Mouse (Mus musculus) forelimb bud, embryonic 11.5 days (tissue): Measurements from ENCODE around the gene Il33.

Experiments used
- DNase-seq: peaks from one replicate; pipeline ENCODE4 v3.0.0-alpha.2; 2012; ENCODE audit warnings: low read depth, low spot score

Il33 gene

DNA sequence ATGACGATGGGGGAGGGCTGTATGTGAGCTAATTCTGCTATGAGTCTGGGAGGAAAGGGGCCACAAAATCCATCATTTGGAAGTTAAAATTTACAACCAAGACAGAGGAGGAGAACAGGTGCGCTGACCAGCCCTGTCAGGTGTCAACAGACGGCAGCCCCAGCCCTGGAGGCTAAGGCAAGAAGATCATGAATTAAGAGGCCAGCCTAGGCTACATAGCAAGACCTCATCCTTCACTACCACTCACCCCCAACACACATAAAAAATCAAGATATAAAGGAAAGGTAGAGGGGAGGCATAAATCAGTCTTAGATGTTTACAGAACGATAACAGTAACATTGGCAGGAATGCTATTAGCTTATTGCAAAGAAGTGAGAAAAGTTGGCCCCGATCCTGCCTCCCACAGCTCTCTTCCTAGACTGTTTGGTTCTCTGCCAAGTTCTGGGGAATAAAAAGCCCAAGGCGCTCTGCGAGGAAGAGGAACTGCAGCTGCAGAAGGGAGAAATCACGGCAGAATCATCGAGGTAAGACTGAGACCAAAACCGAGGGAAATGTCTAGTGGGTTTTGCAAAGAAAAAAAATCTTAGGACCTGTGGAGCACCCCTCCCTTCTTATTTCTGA is at the start of gene Il33:
Gene Il33, plus strand, starts transcription at position 477 of the 621 bp plus-strand sequence.
- DNase-seq: no peak

DNA sequence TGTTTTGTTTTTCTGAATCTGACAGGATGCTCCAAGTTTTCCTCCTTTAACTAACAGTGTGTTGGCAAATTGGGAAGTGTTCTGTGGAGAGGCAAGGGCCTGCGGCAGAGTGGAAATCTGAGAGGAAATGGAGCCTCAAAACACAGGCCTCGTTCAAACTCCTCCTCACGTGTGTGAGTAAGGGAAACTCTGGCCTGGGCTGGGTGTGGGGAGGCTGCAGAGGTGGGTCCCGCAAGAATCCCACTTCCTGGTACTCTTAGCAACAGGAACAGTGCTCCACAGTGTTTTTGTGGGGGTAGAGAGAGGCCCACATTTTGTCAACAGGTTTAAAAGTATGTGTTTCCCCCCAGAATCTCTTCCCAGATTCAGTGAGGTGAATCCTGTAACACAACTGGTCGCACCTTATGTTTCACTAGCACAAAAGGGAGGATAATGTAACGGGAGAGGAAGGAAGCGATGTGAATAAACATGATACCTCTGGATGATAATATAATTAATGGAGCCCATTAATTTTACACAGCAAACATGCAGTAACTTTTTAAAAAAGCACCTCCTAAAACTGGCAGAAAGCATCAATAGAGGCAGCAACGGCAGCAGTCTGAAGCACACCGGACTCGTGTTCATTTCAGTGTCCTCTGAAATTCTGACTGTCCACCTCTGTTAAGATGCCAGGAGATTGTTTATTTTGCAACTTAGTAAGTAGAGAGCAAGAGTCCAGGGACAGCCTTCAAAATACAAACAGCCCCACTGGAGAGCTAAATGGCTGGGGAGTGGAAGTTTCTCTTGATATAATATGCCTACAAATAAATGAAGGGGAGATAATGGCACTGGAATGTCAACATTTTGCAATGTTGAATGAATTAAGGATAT is 47.3 kb upstream of the Il33 start:
- no peak for DNase-seq

DNA sequence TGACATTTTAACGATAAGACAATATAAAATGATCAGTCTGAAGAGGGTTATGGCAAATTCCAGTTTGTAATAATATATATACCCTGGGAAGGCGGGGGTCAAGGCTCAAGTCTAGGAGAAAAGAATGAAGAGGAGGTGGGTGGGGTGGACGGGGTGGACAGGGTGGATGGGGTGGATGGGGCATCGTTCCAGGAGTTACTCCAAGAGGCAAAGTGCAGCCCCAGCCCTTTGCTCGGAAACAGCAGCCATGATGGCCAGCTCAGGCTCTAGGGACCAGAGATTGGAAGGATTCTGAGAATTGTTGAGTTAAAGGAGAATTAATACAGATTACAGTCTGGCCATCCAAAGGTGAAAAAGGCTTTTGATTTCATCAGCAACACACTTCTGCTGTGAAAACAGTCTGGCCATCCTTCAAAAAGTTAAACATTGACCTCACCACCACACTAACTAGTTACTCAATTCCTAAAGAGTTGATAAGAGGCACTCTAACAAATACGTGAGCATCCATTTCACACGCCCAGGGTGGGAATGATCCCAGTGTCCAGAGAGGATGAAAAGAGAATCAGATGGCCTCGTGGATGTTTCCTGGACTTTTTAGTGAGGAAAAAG is 45.9 kb upstream of the Il33 start:
- no peak for DNase-seq

DNA sequence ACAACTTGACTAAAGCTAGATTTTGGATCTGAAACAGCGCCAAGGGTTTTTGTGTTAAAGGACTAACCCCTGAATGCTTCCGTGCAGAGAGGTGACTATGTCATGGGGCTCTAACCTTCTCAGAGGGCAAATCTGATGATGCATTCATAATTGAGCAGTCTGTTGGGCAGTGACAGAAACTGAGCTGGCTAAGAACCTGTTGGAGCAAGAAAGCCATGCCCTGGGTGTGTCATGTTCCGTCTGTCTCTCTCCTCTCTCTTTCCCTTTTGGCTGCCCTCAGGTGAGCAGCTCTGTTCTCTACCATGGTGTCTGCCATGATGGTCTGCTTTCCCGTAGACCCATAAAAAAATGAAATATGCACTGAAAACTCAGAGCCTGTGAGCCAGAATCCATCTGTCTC is 44.0 kb upstream of the Il33 start:
- DNase-seq: no peak

GRCm38 (mm10) chr19:29882696-29883095 is 42.2 kb upstream of the Il33 start:
- DNase-seq: no peak

- no peak for DNase-seq
These were observed 39.4 kb upstream of the Il33 start for GRCm38 (mm10) chr19:29885548-29885947.

DNA sequence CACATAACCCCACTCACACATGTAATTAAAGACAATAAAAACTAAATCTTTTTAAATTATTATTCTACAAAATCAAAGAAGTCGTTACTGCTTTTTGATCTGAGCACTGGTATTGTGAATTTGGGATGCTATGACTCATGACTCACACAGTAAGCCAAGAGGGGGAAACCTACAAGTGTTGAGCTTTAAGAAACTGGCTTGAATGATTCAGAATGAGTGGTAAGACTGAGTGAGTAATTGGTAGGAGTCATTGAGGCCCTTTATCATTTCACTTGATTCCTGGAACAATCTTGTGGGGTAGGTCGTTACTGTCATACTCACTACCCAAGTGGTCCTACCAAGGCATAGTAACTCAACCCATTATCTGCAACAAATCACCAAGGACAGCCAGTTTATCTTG is 37.4 kb upstream of the Il33 start:
- DNase-seq: no peak

DNA sequence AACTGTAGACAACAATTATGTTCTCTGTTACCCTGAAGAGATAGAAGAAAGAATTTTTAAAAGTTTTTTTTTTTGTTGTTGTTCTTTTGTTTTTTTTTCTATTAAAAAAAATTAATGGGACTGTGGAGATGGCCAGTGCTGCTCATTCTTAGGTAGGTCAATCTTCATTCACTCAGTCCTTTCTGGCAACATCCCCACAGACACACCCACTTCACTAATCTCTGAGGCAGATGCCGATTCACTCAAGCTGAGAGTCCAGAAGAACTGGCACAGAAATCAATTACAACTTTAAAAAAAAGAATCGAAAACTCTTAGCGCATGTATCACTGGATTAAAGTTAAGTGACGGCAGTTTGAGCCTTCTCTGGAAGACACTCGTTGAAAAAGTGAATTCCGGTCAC is 36.0 kb upstream of the Il33 start:
- DNase-seq: no peak

DNA sequence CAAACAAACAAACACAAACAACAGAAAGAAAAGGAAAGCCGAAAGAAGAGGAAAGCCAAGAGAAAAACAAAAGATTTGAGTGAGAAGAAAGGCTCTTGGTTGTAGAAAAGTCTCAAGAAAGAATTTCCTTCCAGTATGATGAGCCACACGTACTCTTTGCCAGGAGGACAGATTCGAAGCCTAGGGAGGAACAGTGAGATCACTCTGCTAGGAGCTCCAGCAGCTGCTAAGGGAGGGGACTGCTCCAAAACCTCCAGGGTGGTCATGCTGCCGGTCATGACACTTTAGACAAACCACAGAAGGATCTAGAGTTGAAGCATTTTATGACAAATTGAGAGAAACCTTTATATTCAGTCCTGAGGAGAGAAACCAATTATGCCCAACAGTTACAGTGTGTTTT is 32.9 kb upstream of the Il33 start:
- DNase-seq: no peak

DNA sequence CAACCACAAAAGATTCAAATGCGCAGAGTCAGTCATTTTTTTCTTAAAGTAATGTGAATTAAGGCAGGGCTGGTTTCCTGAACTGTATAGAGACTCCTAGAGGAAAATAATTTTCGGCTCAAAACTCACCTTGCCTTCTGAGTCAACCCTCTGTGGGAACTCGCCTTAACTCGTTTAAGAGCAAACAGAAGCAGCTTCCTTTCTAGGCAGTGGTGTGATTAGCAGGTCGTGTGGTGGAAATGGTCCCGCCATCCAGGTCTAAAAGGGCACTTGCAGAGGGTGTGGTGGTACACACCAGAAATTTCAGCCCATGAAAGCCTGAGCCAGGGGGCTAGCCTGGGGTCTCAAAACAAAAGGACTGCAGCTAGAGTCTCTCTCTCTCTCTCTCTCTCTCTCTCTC is 32.1 kb upstream of the Il33 start:
- no peak for DNase-seq

- no peak for DNase-seq
These were observed 31.1 kb upstream of the Il33 start for GRCm38 (mm10) chr19:29893718-29894273.

GRCm38 (mm10) chr19:29894381-29894780 is 30.5 kb upstream of the Il33 start:
- DNase-seq: no peak

DNA sequence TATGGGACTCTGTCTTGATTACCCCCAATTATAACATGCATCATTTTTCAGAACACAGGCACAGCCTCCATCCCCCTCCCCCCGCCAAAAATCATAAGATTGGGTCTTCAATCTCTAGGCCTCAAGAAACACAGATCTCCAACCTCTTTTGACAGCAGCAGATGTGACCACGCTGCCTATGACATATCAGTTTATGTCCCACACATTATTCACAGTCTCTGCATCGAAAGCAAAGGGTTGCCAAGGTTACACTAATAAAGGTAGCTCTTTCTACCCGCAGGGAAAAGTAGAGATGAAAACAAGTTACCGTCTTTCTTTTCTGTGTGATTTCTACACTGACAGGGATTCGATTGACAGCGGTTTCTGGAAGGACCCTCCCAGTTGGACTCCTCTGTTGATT is 29.9 kb upstream of the Il33 start:
- DNase-seq: no peak

DNA sequence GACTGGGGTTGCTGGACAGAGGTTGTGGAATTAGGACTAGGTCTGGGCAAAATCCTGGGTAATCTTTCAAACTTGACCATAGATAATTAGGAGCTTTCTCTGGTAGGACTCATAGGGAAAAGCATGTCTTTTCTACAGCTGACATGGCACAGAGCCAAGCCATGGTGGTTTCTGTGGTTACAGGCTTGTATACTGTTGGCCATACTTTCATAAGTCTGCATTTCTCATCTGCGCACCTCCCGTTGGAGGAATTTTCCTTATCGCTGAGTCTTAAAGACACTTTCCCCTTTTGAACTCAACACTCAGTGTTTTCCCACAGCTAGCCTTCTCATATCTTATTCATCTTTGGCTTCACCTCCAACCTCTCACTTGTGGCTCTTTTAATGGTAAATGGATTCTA is 24.6 kb upstream of the Il33 start:
- no peak for DNase-seq

DNA sequence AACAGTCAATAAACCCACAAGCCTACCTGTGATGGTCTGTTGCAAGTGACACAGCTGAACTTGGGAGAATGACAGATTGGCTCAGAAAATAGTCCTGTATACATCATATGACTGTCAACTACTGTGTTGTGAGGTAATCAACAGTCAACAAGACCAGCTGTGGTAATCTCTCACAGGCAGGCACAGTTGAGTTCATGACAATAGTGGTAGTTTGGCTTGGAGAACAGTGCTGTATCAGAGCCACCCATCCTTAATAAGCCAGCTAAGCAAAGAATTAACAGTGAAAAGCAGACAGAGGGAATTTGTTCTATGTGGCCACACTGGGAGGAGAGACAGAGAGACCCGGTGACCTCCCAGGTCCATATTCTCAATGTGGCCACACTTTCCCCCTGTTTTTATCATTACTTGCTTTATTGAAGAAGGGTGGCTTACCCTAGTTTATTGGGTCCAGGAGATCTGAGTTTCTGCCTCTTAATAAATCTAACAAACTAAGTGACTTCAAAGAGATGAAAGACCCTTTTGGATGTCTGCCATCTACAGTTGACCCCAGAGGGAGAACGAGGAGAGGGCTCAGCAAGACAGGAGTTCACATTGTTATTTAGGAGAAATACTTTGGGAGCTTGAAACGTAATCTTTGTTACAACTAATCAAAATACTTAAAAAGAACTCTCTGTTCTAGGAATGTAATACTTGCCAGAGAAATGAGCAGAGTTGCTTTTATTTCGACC is 22.4 kb upstream of the Il33 start:
- no peak for DNase-seq

- DNase-seq: no peak
These were observed 19.0 kb upstream of the Il33 start for GRCm38 (mm10) chr19:29905896-29906295.

DNA sequence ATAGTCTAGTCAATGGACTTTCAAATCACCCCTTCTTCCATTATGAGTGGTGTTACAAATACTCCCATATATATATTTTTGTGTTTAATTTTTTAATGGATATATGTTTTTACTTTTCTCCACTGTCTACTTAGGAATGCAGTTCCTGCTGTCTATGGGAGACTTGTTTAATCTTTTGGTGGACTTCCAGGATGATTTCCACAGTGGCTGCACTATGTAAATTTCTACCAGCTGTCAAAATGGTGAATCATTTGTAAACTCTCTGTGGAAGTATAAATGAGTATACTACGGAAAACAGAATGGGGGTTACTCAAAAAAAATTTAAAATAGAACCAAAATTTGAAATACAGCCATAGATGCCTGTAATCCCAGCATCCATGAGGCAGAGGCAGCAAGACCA is 15.7 kb upstream of the Il33 start:
- DNase-seq: no peak

DNA sequence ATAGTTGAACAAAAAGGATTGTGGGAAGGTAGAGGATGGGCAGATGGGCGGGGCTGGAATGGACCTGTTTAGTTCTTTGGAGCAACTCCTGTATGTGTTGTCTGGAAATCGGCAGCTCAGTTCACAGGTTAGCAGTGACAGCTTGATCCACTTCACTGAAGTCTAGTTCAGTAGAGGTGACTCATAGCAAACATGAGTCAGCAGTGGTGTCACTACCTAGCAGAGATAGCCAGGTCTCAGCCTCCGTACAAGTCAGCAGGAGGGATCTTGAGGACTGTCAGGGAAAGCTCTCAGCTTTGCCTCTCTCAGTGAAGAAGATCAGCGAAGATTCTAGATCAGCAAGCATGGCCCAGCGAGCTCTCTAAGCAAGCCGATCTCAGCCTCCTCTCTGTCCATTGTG is 13.0 kb upstream of the Il33 start:
- no peak for DNase-seq

- DNase-seq: no peak
These were observed 7.5 kb upstream of the Il33 start for GRCm38 (mm10) chr19:29917421-29917820.

DNA sequence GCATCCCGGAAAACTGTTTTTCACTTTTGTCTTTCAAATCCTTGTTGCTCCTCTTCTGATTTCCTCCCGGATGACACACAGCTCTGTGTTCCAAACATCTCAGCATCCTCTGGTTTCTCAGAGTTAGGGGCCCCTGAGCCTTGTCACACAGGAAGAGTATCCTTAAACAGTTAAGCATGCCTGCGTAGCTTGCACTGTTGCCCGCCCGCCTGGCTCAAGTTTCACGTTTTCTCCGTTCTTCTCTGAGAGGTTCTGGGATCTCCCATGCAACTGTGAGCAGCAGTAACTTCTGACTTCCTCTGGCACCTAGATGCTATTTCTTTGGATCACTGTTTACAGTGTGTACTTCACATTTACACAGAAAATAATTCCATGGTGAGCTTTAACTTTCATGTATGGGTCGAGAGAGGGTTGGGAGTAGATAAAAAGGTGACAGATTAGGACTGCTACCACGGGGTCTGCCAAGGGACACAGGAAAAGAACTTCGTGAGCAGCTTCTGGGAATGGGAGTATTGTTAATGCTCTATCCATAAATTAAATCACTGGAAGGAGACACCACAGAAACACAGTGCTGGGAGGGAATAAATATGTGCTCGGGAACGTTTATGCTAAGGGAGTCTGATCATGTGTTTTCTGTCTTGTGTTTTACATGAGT is 1.3 kb downstream of the Il33 start:
- no peak for DNase-seq

DNA sequence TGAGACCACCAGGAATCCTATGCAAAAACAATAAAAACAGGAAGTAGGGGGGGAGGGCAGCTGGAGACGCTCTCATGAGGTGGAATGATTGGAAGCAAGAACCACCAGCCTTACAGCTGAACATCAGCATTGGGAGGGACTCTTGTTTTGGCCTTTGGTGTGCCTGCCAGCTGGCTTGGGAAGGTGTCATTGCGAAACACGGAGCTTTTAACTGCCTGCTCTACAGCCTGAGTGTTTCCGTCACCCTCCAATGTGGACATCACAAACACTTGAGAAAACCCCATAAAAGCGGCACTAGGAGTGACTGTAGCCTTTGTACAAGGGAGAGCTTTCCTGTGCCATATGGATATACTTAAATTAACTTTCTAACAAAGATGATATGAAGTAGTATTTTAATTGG is 5.4 kb downstream of the Il33 start:
- peak; percentile 14 for DNase-seq
